In genomic region chr3:66219655-66220191, GRCm38 (mm10) we compare ENCODE assay signal across 8 mouse cellular contexts. TPM values are rescaled to one million over a fixed set of nuclear protein-coding genes. Genes with fewer than 3 reads are reported as not detected.
DNase-seq lines count a peak whose midpoint lies in the region; ATAC-seq and TF ChIP-seq lines count a peak whose summit lies in the region.

Gene Ptx3, plus strand, starts transcription at chr3:66219910.

- no peaks in the 10 kb centered on the region for H3K4me1 ChIP-seq in kidney, postnatal 0 days (replicated peaks; ENCODE audit: insufficient read depth, low read length)
- H3K4me1 ChIP-seq in brown adipose tissue, adult 24 weeks (ENCODE audit: control insufficient read depth, insufficient read depth, insufficient read length, low read length): no peaks in the 10 kb centered on the region
- peaks cover 6% of the 10 kb centered on the region; the same call in 1 of the 2 replicates for H3K4me1 ChIP-seq in heart, embryonic 16.5 days (ENCODE audit: control insufficient read depth, insufficient read depth, low read length)
- no peaks in the 10 kb centered on the region; the same call in 1 of the 2 replicates for H3K4me1 ChIP-seq in liver, embryonic 16.5 days (ENCODE audit: control insufficient read depth, low read depth, low read length)

- H3K4me3 ChIP-seq in kidney, postnatal 0 days (replicated peaks; ENCODE audit: low read depth, low read length): peak within 1 kb of the TSS; percentile 55
- peak within 1 kb of the TSS; percentile 41 for H3K4me3 ChIP-seq in brown adipose tissue, adult 24 weeks (ENCODE audit: insufficient read depth, low read depth, low read length)
- peak within 1 kb of the TSS; percentile 71 for H3K4me3 ChIP-seq in heart, embryonic 16.5 days (ENCODE audit: low read length)
- H3K4me3 ChIP-seq in liver, embryonic 16.5 days (ENCODE audit: low read depth, low read length): peak within 1 kb of the TSS; percentile 48

- no peaks in the 10 kb centered on the region for H3K9me3 ChIP-seq in kidney, postnatal 0 days (replicated peaks; ENCODE audit: low read length)
- H3K9me3 ChIP-seq in heart, embryonic 16.5 days (replicated peaks; ENCODE audit: control insufficient read depth, low read length): no peaks in the 10 kb centered on the region
- no peaks in the 10 kb centered on the region for H3K9me3 ChIP-seq in liver, embryonic 16.5 days (replicated peaks; ENCODE audit: control insufficient read depth, low read length)

- no peak for TF ChIP-seq CTCF in kidney, postnatal 0 days (IDR thresholded peaks at IDR 0.05; ENCODE audit: low read depth)

- no peaks in the 10 kb centered on the region for H3K27me3 ChIP-seq in kidney, postnatal 0 days (ENCODE audit: insufficient read depth, low read length)
- H3K27me3 ChIP-seq in heart, embryonic 16.5 days (ENCODE audit: control insufficient read depth, insufficient read depth, low read length): peaks cover 5% of the 10 kb centered on the region; the same call in 1 of the 2 replicates
- peaks cover 24% of the 10 kb centered on the region for H3K27me3 ChIP-seq in liver, embryonic 16.5 days (ENCODE audit: control insufficient read depth, insufficient read depth, low read depth, low read length)

- WGBS in kidney, postnatal 0 days: 9% methylated on average over 20 of the region's 20 CpGs
- WGBS in heart, embryonic 16.5 days: 8% methylated on average over 20 of the region's 20 CpGs
- 4% methylated on average over 20 of the region's 20 CpGs for WGBS in liver, embryonic 16.5 days (ENCODE audit: insufficient replicate concordance)

- peak within 1 kb of the TSS; percentile 94 for H3K4me2 ChIP-seq in kidney, postnatal 0 days (ENCODE audit: low read length)
- peak within 1 kb of the TSS; percentile 99 for H3K4me2 ChIP-seq in heart, embryonic 16.5 days (ENCODE audit: low read depth, low read length)
- H3K4me2 ChIP-seq in liver, embryonic 16.5 days (ENCODE audit: low read depth, low read length): peak within 1 kb of the TSS; percentile 53

- peak within 1 kb of the TSS; percentile 60 for H3K27ac ChIP-seq in kidney, postnatal 0 days
- H3K27ac ChIP-seq in brown adipose tissue, adult 24 weeks (replicated peaks; ENCODE audit: low read depth, low read length): no peak within 1 kb of the TSS
- peak within 1 kb of the TSS; percentile 70 for H3K27ac ChIP-seq in heart, embryonic 16.5 days (ENCODE audit: low read length)
- no peak within 1 kb of the TSS for H3K27ac ChIP-seq in liver, embryonic 16.5 days (ENCODE audit: low read length)

- peak within 1 kb of the TSS; percentile 63 for H3K9ac ChIP-seq in kidney, postnatal 0 days (ENCODE audit: low read depth, low read length)
- H3K9ac ChIP-seq in heart, embryonic 16.5 days (ENCODE audit: low read length): peak within 1 kb of the TSS; percentile 76
- no peak within 1 kb of the TSS for H3K9ac ChIP-seq in liver, embryonic 16.5 days (ENCODE audit: low read depth, low read length)

- no peak for ATAC-seq in kidney, postnatal 0 days (replicated peaks; ENCODE audit: low FRiP score, low read depth)
- no peak for ATAC-seq in heart, embryonic 16.5 days (replicated peaks; ENCODE audit: extremely low read depth, insufficient read depth, low FRiP score)
- no peak for ATAC-seq in liver, embryonic 16.5 days (ENCODE audit: low read depth)
- ATAC-seq in CD4-positive, CD25-positive, alpha-beta regulatory T cell, adult 4 months: no peak

- intact Hi-C loops in gastrocnemius, postnatal 14 days (cut with DNase I; ENCODE audit: low total_unique reads): no loop called here

- DNase-seq in kidney, postnatal 0 days (ENCODE audit: low spot score): peak; percentile 48
- DNase-seq in kidney, adult 11 months: no peak
- DNase-seq in frontal cortex, postnatal 10 days (ENCODE audit: low spot score in 2 of 2): no peak
- DNase-seq in gastrocnemius, postnatal 14 days: no peak

- H3K36me3 ChIP-seq in kidney, postnatal 0 days (ENCODE audit: insufficient read depth, low read length): no peaks in the 10 kb centered on the region
- no peaks in the 10 kb centered on the region for H3K36me3 ChIP-seq in heart, embryonic 16.5 days (ENCODE audit: control insufficient read depth, insufficient read depth)
- no peaks in the 10 kb centered on the region for H3K36me3 ChIP-seq in liver, embryonic 16.5 days (ENCODE audit: control insufficient read depth, insufficient read depth)

RNA-seq across cellular contexts. Expression of gene Ptx3, which starts in this region (rescaled TPM):
- 7.8 and 11.2 TPM in 2 replicates for polyA plus RNA-seq in kidney, postnatal 0 days (2015; fragmentation: Nextera tagmentation; extraction: Ambion mirVana)
- not detected in 2 replicates for polyA plus RNA-seq in brown adipose tissue, adult 24 weeks (2012; ENCODE audit: insufficient read depth, insufficient read length, missing spikeins)
- 4.8 and 5.2 TPM in 2 replicates for polyA plus RNA-seq in heart, embryonic 16.5 days (2015; fragmentation: Nextera tagmentation; extraction: Ambion mirVana)
- polyA plus RNA-seq in liver, embryonic 16.5 days (2015; fragmentation: Nextera tagmentation; extraction: Ambion mirVana): 0.07 TPM in 1 of 2 replicates, not detected in the other
- polyA plus RNA-seq in CD4-positive, CD25-positive, alpha-beta regulatory T cell, adult 4 months (2017; shearing (Covaris generic)): not detected
- 1 to 10 TPM; 3.8 to 8.6 TPM for total RNA-seq in gastrocnemius, postnatal 14 days (2021)

Comparison
In these comparisons a context has a peak if more than half of its experiments do, and no peak if none do; other contexts are left out.
1. H3K27ac ChIP-seq: peak in kidney, postnatal 0 days (single experiment) and heart, embryonic 16.5 days (single experiment); none in brown adipose tissue, adult 24 weeks (single experiment) and liver, embryonic 16.5 days (single experiment).
2. Peak in every context shown above with its lines, with median percentiles within 50 percentile points of each other: H3K4me2 ChIP-seq and H3K4me3 ChIP-seq.